ENCODE assay signal across 9 mouse cellular contexts in genomic region chr2:28842042-28842441, GRCm38 (mm10). TPM values are rescaled to one million over a fixed set of nuclear protein-coding genes. Genes with fewer than 3 reads are reported as not detected.
DNase-seq lines count a peak whose midpoint lies in the region; ATAC-seq lines count a peak whose summit lies in the region.
"Had no signal": no experiment of that assay in that cellular context is flagged by ENCODE, and none has a peak within 500 bp of the region (broad histone marks: within the 10 kb centered on the region; RNA-seq: fewer than 3 reads in every experiment).

No protein-coding gene starts in this region.

- no peaks in the 10 kb centered on the region for H3K9me3 ChIP-seq in kidney, embryonic 16.5 days (ENCODE audit: low read length)
- no peaks in the 10 kb centered on the region for H3K9me3 ChIP-seq in embryonic facial prominence, embryonic 12.5 days
- H3K9me3 ChIP-seq in hindbrain, embryonic 15.5 days, result no peaks in the 10 kb centered on the region
- H3K9me3 ChIP-seq in midbrain, embryonic 14.5 days (ENCODE audit: control insufficient read depth, low read length), result no peaks in the 10 kb centered on the region

- 81% methylated on average over 3 of the region's 3 CpGs for WGBS in kidney, embryonic 16.5 days
- 66% methylated on average over 3 of the region's 3 CpGs for WGBS in embryonic facial prominence, embryonic 12.5 days
- WGBS in hindbrain, embryonic 15.5 days, result 80% methylated on average over 3 of the region's 3 CpGs
- WGBS in midbrain, embryonic 14.5 days, result 77% methylated on average over 3 of the region's 3 CpGs

- no peaks in the 10 kb centered on the region for H3K27me3 ChIP-seq in kidney, embryonic 16.5 days (ENCODE audit: insufficient read depth, low read length)
- no peaks in the 10 kb centered on the region for H3K27me3 ChIP-seq in embryonic facial prominence, embryonic 12.5 days
- H3K27me3 ChIP-seq in hindbrain, embryonic 15.5 days, result no peaks in the 10 kb centered on the region
- H3K27me3 ChIP-seq in midbrain, embryonic 14.5 days (ENCODE audit: control insufficient read depth, insufficient read depth, low read length), result no peaks in the 10 kb centered on the region

- H3K4me1 ChIP-seq in kidney, embryonic 16.5 days (ENCODE audit: insufficient read depth, low read length), result peaks cover 30% of the 10 kb centered on the region
- H3K4me1 ChIP-seq in embryonic facial prominence, embryonic 12.5 days, result peaks cover 26% of the 10 kb centered on the region
- peaks cover 49% of the 10 kb centered on the region for H3K4me1 ChIP-seq in hindbrain, embryonic 15.5 days (replicated peaks)
- peaks cover 36% of the 10 kb centered on the region for H3K4me1 ChIP-seq in midbrain, embryonic 14.5 days (ENCODE audit: control insufficient read depth, insufficient read depth, low read length)

- no peak for ATAC-seq in kidney, embryonic 16.5 days (ENCODE audit: low FRiP score, low TSS enrichment)
- no peak for ATAC-seq in embryonic facial prominence, embryonic 12.5 days (ENCODE audit: insufficient number of reproducible peaks, insufficient read depth, low FRiP score, low TSS enrichment)
- ATAC-seq in hindbrain, embryonic 15.5 days (ENCODE audit: low FRiP score, low read depth), result no peak
- no peak for ATAC-seq in midbrain, embryonic 14.5 days (ENCODE audit: low FRiP score, low TSS enrichment)

- peaks cover 18% of the 10 kb centered on the region for H3K36me3 ChIP-seq in kidney, embryonic 16.5 days (ENCODE audit: insufficient read depth, low read length)
- H3K36me3 ChIP-seq in embryonic facial prominence, embryonic 12.5 days, result peaks cover 17% of the 10 kb centered on the region
- peaks cover 15% of the 10 kb centered on the region for H3K36me3 ChIP-seq in hindbrain, embryonic 15.5 days
- H3K36me3 ChIP-seq in midbrain, embryonic 14.5 days (ENCODE audit: control insufficient read depth, insufficient read depth, low read length), result peaks cover 20% of the 10 kb centered on the region

- H3K9ac ChIP-seq in kidney, embryonic 16.5 days (replicated peaks; ENCODE audit: low read length), result peak overlapping the region; percentile 42; the same call in 1 of the 2 replicates
- H3K9ac ChIP-seq in embryonic facial prominence, embryonic 12.5 days, result 0 out of 2 replicates have a peak overlapping the region, but pooled peaks have one; percentile 96
- 0 out of 2 replicates have a peak overlapping the region, but pooled peaks have one; percentile 94 for H3K9ac ChIP-seq in hindbrain, embryonic 15.5 days
- no peak overlapping the region for H3K9ac ChIP-seq in midbrain, embryonic 14.5 days (replicated peaks; ENCODE audit: low read length)

- no peak for DNase-seq in kidney, adult 18-20 months
- no peak for DNase-seq in midbrain, embryonic 14.5 days
- DNase-seq in cerebellum, adult 9-11 months, result no peak
- DNase-seq in ovary, adult 18-20 months (ENCODE audit: low spot score), result no peak
- DNase-seq in c-Kit-positive CD71-positive TER-119-positive erythroid progenitor cells, embryonic 14.5 days (ENCODE audit: low spot score), result no peak
- DNase-seq: embryo, embryonic 11 days had no signal

- H3K27ac ChIP-seq in kidney, embryonic 16.5 days (ENCODE audit: low read length), result no peak overlapping the region
- no peak overlapping the region for H3K27ac ChIP-seq in embryonic facial prominence, embryonic 12.5 days
- H3K27ac ChIP-seq in hindbrain, embryonic 15.5 days (replicated peaks), result no peak overlapping the region
- no peak overlapping the region for H3K27ac ChIP-seq in midbrain, embryonic 14.5 days (replicated peaks; ENCODE audit: low read depth, low read length)

- H3K4me2 ChIP-seq in kidney, embryonic 16.5 days (replicated peaks; ENCODE audit: low read depth, low read length), result peak overlapping the region; percentile 74; the same call in 1 of the 2 replicates
- peak overlapping the region; percentile 94 for H3K4me2 ChIP-seq in embryonic facial prominence, embryonic 12.5 days (replicated peaks)
- peak overlapping the region; percentile 85 for H3K4me2 ChIP-seq in hindbrain, embryonic 15.5 days
- H3K4me2 ChIP-seq in midbrain, embryonic 14.5 days (ENCODE audit: low read length), result peak overlapping the region; percentile 97

- no peak overlapping the region; the same call in 1 of the 2 replicates for H3K4me3 ChIP-seq in kidney, embryonic 16.5 days (ENCODE audit: low read length)
- H3K4me3 ChIP-seq in embryonic facial prominence, embryonic 12.5 days, result peak overlapping the region; percentile 99; the same call in 1 of the 2 replicates
- peak overlapping the region; percentile 87 for H3K4me3 ChIP-seq in hindbrain, embryonic 15.5 days
- H3K4me3 ChIP-seq in midbrain, embryonic 14.5 days (replicated peaks; ENCODE audit: low read depth, low read length), result peak overlapping the region; percentile 99; the same call in 1 of the 2 replicates

RNA-seq across cellular contexts. Expression of gene Ddx31, which starts 1.8 kb away (rescaled TPM):
- 14.1 and 14.3 TPM in 2 replicates for polyA plus RNA-seq in kidney, embryonic 16.5 days (2015; fragmentation: Nextera tagmentation; extraction: Ambion mirVana)
- 17.9 and 21.3 TPM in 2 replicates for polyA plus RNA-seq in embryonic facial prominence, embryonic 12.5 days (2016; fragmentation: Nextera tagmentation; extraction: Ambion mirVana)
- 12.4 and 17.3 TPM in 2 replicates for polyA plus RNA-seq in hindbrain, embryonic 15.5 days (2015; fragmentation: Nextera tagmentation; extraction: Ambion mirVana)
- 11.8 and 14.4 TPM in 2 replicates for polyA plus RNA-seq in midbrain, embryonic 14.5 days (2014; fragmentation: Nextera tagmentation; extraction: Ambion mirVana)

RNA-seq across cellular contexts. Expression of gene Gtf3c4, which starts 1.9 kb away (rescaled TPM):
- 16.0 and 16.7 TPM in 2 replicates for polyA plus RNA-seq in kidney, embryonic 16.5 days (2015; fragmentation: Nextera tagmentation; extraction: Ambion mirVana)
- polyA plus RNA-seq in embryonic facial prominence, embryonic 12.5 days (2016; fragmentation: Nextera tagmentation; extraction: Ambion mirVana), result 30.3 and 31.1 TPM in 2 replicates
- 19.9 and 20.4 TPM in 2 replicates for polyA plus RNA-seq in hindbrain, embryonic 15.5 days (2015; fragmentation: Nextera tagmentation; extraction: Ambion mirVana)
- 32.0 and 38.5 TPM in 2 replicates for polyA plus RNA-seq in midbrain, embryonic 14.5 days (2014; fragmentation: Nextera tagmentation; extraction: Ambion mirVana)
